Mouse (Mus musculus) myocyte (in vitro differentiated cells): ENCODE results near the gene Pign.

Experiments used
- CEBPB ChIP-seq: IDR thresholded peaks from 2 replicates; pipeline ENCODE4 v1.6.1; 2011; ENCODE audit warnings: mild to moderate bottlenecking, moderate library complexity; ENCODE audit not compliant: poor library complexity, insufficient read depth, severe bottlenecking
- E2F4 ChIP-seq: IDR thresholded peaks from one replicate; pipeline ENCODE4 v1.6.1; 2011; ENCODE audit warnings: mild to moderate bottlenecking, control low read depth, moderate library complexity; ENCODE audit not compliant: insufficient read depth
- MAX ChIP-seq: IDR thresholded peaks from one replicate; pipeline ENCODE4 v1.6.1; 2011; ENCODE audit warnings: low read depth, mild to moderate bottlenecking, control low read depth
- MYOD1 ChIP-seq, 3 experiments: IDR thresholded peaks; one replicate each; pipeline ENCODE4 v1.6.1; 2011; ENCODE audit warnings: control low read depth in 2 of 3, low read depth in 2 of 3, mild to moderate bottlenecking in 2 of 3, moderate library complexity in 1 of 3; ENCODE audit not compliant: insufficient read length in 2 of 3, control insufficient read depth in 1 of 3
- MYOG ChIP-seq, 3 experiments: IDR thresholded peaks; one replicate each; pipeline ENCODE4 v1.6.1; 2011; ENCODE audit warnings: control low read depth in 2 of 3, low read depth in 2 of 3, mild to moderate bottlenecking in 2 of 3; ENCODE audit not compliant: insufficient read length in 2 of 3, control insufficient read depth in 1 of 3, insufficient read depth in 1 of 3
- POLR2A ChIP-seq: IDR thresholded peaks from one replicate; pipeline ENCODE4 v1.6.1; 2011; ENCODE audit warnings: low read depth, mild to moderate bottlenecking, control low read depth, moderate library complexity; ENCODE audit not compliant: insufficient read length
- POLR2AphosphoS2 ChIP-seq: IDR thresholded peaks from one replicate; pipeline ENCODE4 v1.6.1; 2011; ENCODE audit warnings: low read depth, control low read depth; ENCODE audit not compliant: insufficient read length
- REST ChIP-seq: IDR thresholded peaks from one replicate; pipeline ENCODE4 v1.6.1; 2011; ENCODE audit warnings: mild to moderate bottlenecking, control low read depth, moderate library complexity; ENCODE audit not compliant: insufficient read depth, insufficient read length
- SRF ChIP-seq: IDR thresholded peaks from one replicate; pipeline ENCODE4 v1.6.1; 2011; ENCODE audit warnings: low read depth; ENCODE audit not compliant: control insufficient read depth, insufficient read length
- TCF12 ChIP-seq: IDR thresholded peaks from one replicate; pipeline ENCODE4 v1.6.1; 2011; ENCODE audit warnings: mild to moderate bottlenecking, control low read depth; ENCODE audit not compliant: poor library complexity, insufficient read depth, severe bottlenecking
- TCF3 ChIP-seq: IDR thresholded peaks from one replicate; pipeline ENCODE4 v1.6.1; 2011; ENCODE audit warnings: low read depth, control low read depth; ENCODE audit not compliant: insufficient read length
- USF1 ChIP-seq: IDR thresholded peaks from one replicate; pipeline ENCODE4 v1.6.1; 2011; ENCODE audit warnings: low read depth, mild to moderate bottlenecking, control low read depth, moderate library complexity

DNA sequence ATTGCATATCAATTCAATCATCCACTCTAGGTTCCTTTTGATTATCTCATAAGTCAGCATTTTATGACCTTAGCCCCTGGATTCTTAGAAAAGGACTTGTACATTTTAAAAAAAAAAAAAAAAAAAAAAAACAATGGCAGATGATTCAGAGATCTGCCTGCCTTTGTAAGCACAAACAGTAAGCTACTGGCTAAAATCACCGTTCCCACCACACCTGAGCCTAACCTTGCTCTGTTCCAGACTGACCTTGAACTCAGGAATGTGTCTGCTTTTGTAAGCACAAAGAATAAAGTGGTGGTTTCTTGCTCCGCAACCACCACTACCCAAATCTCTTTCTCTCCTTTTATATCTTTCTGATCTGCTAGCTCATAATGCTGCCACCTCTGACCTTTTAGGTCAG, 49.3 kb upstream of the Pign start:
- TF ChIP-seq MAX (no peak), USF1 (no peak), E2F4 (no peak), POLR2A (no peak), SRF (no peak), TCF12 (no peak), POLR2AphosphoS2 (no peak), MYOG (IDR thresholded peaks at IDR 0.05; ENCODE audit: control insufficient read depth in 1 of 3, insufficient read depth in 1 of 3, insufficient read length in 2 of 3, low read depth in 2 of 3) (no peak), TCF3 (no peak), REST (no peak), MYOD1 (IDR thresholded peaks at IDR 0.05; ENCODE audit: control insufficient read depth in 1 of 3, insufficient read length in 2 of 3, low read depth in 2 of 3) (no peak), CEBPB (no peak)
